Mouse (Mus musculus) intestine, embryonic 14.5 days (tissue): ENCODE measurements around the gene Rad51c. TPM values are rescaled to one million over a fixed set of nuclear protein-coding genes. Genes with fewer than 3 reads are reported as not detected.
"Not testable (repeated sequence)": the region's sequence is repeated elsewhere in the genome, so short reads cannot be mapped to it uniquely, and the experiment has no call there.

Experiments
- ATAC-seq: fragments of 200-750 bp; cut with Nextera tagmentation; replicated peaks from 2 replicates; pipeline ENCODE4 v1.8.0; 2017; ENCODE audit warnings: low read depth, moderate number of reproducible peaks, moderate TSS enrichment, moderate library complexity; ENCODE audit not compliant: low FRiP score, low TSS enrichment
- DNase-seq: peaks from one replicate; pipeline ENCODE4 v3.0.0-alpha.2; 2018; ENCODE audit warnings: low spot score
- H3K27ac ChIP-seq: fragments of 300-500 bp; sonication (generic); 2 replicates; pipeline ENCODE4 v1.5.1; 2014; ENCODE audit warnings: low read depth, mild to moderate bottlenecking, control low read depth
- H3K27me3 ChIP-seq: fragments of 300-500 bp; sonication (generic); replicated peaks from 2 replicates; pipeline ENCODE4 v1.6.1; 2014; ENCODE audit warnings: low read length, control low read depth; ENCODE audit not compliant: control insufficient read depth, insufficient read depth
- H3K36me3 ChIP-seq: fragments of 300-500 bp; sonication (generic); 2 replicates; pipeline ENCODE4 v1.6.1; 2014; ENCODE audit warnings: low read length, control low read depth; ENCODE audit not compliant: control insufficient read depth, insufficient read depth
- H3K4me1 ChIP-seq: fragments of 300-500 bp; sonication (generic); replicated peaks from 2 replicates; pipeline ENCODE4 v1.6.1; 2014; ENCODE audit warnings: low read length, control low read depth, mixed read lengths; ENCODE audit not compliant: control insufficient read depth, insufficient read depth
- H3K4me2 ChIP-seq: fragments of 300-500 bp; sonication (generic); 2 replicates; pipeline ENCODE4 v1.6.1; 2014; ENCODE audit warnings: low read length
- H3K4me3 ChIP-seq: fragments of 300-500 bp; sonication (generic); 2 replicates; pipeline ENCODE4 v1.5.1; 2014; ENCODE audit warnings: low read depth, low read length, control low read depth, mixed read lengths
- H3K9ac ChIP-seq: fragments of 300-500 bp; sonication (generic); 2 replicates; pipeline ENCODE4 v1.6.1; 2014; ENCODE audit warnings: mild to moderate bottlenecking, low read length
- H3K9me3 ChIP-seq: fragments of 300-500 bp; sonication (generic); 2 replicates; pipeline ENCODE4 v1.6.1; 2016; ENCODE audit warnings: low read length, control low read depth; ENCODE audit not compliant: control insufficient read depth
- WGBS: fragments of 180-500 bp; shearing (Covaris S2); extraction: QIAGEN DNeasy Blood & Tissue Kit; methylation state at CpG from one replicate; pipeline ENCODE4 v1.1.7; 2014; 5-methylcytosine and 5-hydroxymethylcytosine counted together
- polyA plus RNA-seq: library from polyadenylated mRNA; unstranded; fragments of >200 nt; fragmentation: Nextera tagmentation; extraction: Ambion mirVana; gene quantifications from 2 replicates; pipeline ENCODE4 v1.2.1, GENCODE M21; 2014

Rad51c gene
- polyA plus RNA-seq, 1 experiment from 2014 or later, result 6.8 TPM

DNA sequence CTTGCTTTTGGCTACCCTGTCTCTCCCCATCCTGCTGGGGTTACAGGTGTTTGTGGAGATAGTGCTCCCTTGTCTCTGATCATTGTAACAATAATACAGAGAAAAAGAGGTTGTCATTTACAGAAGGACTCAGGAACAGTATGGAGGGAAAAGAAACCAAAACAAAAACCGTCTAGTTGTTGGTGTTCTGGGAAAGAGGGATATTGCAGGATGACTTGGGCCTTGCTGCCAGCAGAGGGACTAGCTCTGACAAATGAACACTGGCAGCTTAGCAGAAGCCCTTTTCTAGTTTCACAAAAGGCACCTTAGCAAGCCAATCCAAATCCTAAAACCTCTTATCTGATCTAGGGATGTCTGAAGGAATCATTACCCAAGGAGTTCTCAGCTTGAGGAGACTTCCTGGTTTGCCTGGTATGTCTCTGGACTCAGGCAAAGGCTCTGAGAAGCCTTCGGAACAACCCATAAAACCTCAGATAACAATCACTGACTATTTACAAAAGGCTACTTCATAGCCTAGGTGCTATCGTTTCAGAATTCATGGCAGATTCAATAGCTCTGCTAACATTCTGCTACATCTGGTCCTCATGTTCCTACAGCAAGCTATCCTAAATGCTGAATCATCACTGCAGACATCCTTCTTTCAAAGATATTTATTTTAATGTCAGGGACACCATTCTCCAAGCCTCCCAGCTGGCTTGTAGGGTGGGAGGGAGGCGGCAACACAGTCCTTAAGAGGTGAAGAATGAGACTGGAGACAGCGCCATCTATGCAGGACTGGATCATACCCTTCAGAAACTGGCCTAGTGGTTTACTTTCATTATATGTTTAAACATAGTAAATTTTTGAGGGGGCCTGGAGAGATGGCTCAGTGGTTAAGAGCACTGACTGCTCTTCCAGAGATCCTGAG lies 31.8 kb upstream of the Rad51c start:
- DNase-seq, result no peak
- H3K4me2 ChIP-seq, result no peak overlapping the region
- H3K27me3 ChIP-seq, result no peaks in the 10 kb centered on the region
- no peaks in the 10 kb centered on the region for H3K4me1 ChIP-seq
- H3K9ac ChIP-seq, result no peak overlapping the region
- ATAC-seq, result no peak
- H3K4me3 ChIP-seq, result no peak overlapping the region
- no peak overlapping the region for H3K27ac ChIP-seq
- WGBS, result 29% methylated on average over 5 of the region's 5 CpGs
- no peaks in the 10 kb centered on the region for H3K9me3 ChIP-seq
- no peaks in the 10 kb centered on the region for H3K36me3 ChIP-seq

DNA sequence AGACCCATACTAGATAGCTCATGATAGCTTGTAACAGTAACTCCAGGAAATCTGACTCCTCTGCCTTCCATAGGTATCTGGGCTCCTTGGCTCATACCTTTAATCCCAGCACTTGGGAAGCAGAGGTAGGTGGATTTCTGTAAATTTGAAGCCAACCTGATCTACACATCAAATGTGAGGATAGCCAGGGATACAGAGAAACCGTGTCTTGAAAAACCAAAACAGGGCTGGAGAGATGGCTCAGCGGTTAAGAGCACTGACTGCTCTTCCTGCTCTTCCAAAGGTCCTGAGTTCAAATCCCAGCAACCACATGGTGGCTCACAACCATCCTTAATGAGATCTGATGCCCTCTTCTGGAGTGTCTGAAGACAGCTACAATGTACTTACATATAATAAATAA lies 30.4 kb upstream of the Rad51c start:
- H3K9me3 ChIP-seq, DNase-seq, ATAC-seq, H3K4me1 ChIP-seq, H3K4me2 ChIP-seq, H3K27me3 ChIP-seq, H3K27ac ChIP-seq, H3K36me3 ChIP-seq, H3K9ac ChIP-seq, H3K4me3 ChIP-seq: not testable (repeated sequence)
- WGBS, result 81% methylated on average over 2 of the region's 2 CpGs

DNA sequence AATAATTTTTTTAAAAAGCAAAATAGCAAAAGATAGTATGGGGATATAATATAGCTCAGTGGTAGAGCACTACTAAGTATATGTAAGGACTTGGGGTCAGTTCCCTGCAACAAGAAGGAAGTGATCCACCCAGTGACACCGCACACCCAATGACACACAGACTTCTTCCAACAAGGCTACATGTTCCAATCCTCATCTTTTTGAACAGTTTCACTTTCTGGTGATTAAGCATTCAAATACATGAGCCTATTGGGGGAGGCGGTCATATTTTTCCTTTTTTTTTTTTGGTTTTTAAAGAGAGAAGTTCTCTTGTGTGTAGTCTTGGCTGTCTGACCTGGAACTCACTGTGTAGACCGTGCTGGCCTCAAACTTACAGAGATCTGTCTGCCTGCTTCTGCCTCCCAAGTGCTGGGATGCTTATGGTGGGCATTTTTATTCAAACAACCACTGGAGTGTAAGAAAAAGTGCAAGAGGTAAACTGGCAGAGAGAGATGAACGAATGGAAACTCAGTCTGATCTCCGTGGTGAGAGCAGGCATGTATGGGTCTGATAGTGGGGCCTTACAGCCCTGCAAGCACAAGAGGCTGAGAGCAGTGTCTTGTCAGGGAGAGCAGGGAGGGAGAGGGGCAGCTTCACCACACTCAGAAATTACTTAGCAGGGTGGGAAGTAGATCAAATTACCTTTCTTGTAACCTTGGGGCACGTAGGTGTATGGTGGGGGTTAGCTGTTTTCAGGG lies 28.3 kb upstream of the Rad51c start:
- Histone ChIP-seq H3K27ac (no peak overlapping the region), H3K4me3 (no peak overlapping the region), H3K4me2 (no peak overlapping the region), H3K4me1 (no peaks in the 10 kb centered on the region), H3K36me3 (no peaks in the 10 kb centered on the region), H3K9ac (0 out of 2 replicates have a peak overlapping the region, but pooled peaks have one; percentile 2), H3K27me3 (no peaks in the 10 kb centered on the region), H3K9me3 (no peaks in the 10 kb centered on the region)
- 51% methylated on average over 6 of the region's 6 CpGs for WGBS
- no peak for DNase-seq
- ATAC-seq, result no peak

DNA sequence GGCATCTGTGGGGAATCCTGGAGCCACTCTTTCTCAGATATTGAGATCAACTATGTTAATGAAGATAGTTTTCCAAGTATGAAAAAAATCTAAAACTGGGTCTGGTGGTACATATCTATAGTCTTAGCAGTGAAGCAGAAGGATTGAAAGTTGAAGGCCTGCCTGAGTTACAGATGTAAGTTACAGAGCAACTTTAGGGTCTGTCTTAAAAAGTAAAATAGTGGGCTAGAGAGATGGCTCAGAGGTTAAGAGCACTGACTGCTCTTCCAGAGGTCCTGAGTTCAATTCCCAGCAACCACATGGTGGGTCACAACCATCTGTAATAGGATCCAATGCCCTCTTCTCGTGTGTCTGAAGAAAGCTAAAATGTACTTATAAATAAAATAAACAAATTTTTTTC lies 27.7 kb upstream of the Rad51c start:
- Histone ChIP-seq H3K4me2 (no peak overlapping the region), H3K27ac (no peak overlapping the region), H3K9me3 (no peaks in the 10 kb centered on the region), H3K4me3 (no peak overlapping the region), H3K9ac (no peak overlapping the region), H3K36me3 (no peaks in the 10 kb centered on the region), H3K4me1 (no peaks in the 10 kb centered on the region), H3K27me3 (no peaks in the 10 kb centered on the region)
- WGBS, result 69% methylated on average over 1 of the region's 1 CpGs
- no peak for DNase-seq
- ATAC-seq, result no peak

DNA sequence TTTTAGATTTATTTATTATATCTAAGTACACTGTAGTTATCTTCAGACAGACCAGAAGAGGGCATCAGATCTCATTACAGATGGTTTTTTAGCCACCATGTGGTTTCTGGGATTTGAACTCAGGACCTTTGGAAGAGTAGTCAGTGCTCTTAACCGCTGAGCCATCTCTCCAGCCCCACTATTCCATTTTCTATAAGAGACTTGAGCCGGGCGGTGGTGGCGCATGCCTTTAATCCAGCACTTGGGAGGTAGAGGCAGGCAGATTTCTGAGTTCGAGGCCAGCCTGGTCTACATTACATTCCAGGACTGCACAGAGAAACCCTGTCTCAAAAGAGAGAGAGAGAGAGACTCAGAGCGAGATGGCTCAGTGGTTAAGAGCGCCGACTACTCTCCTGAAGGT lies 27.1 kb upstream of the Rad51c start:
- ATAC-seq, H3K9ac ChIP-seq, H3K4me2 ChIP-seq, H3K27ac ChIP-seq, DNase-seq, H3K36me3 ChIP-seq, H3K4me3 ChIP-seq, H3K9me3 ChIP-seq, H3K4me1 ChIP-seq, H3K27me3 ChIP-seq: not testable (repeated sequence)
- 92% methylated on average over 8 of the region's 8 CpGs for WGBS

DNA sequence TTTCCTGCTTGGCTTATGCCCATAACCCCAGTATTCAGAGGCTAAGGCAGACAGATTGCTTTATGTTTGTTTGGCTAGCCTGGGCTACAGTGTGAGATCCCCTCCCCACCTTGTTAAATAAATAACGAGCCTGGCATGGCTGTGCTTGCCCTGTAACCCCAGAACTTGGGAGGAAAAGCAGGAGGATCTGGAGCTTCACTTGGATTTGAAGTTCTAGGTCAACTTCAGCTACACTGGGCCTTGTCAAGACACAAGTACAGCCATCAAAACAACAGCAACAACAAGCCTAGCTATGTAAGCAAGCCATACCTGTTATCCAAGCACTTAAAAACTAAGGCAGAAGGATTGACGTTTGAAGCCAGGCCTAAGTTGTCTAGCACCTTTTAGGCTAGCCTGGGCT lies 25.6 kb upstream of the Rad51c start:
- H3K9me3 ChIP-seq, result no peaks in the 10 kb centered on the region
- 0 out of 2 replicates have a peak, but pooled peaks cover 3% of the 10 kb centered on the region for H3K4me1 ChIP-seq
- no peaks in the 10 kb centered on the region for H3K27me3 ChIP-seq
- no peak for DNase-seq
- no peak overlapping the region for H3K9ac ChIP-seq
- no peak overlapping the region for H3K4me2 ChIP-seq
- H3K27ac ChIP-seq, result no peak overlapping the region
- 65% methylated on average over 2 of the region's 2 CpGs for WGBS
- H3K4me3 ChIP-seq, result no peak overlapping the region
- no peaks in the 10 kb centered on the region for H3K36me3 ChIP-seq
- no peak for ATAC-seq

DNA sequence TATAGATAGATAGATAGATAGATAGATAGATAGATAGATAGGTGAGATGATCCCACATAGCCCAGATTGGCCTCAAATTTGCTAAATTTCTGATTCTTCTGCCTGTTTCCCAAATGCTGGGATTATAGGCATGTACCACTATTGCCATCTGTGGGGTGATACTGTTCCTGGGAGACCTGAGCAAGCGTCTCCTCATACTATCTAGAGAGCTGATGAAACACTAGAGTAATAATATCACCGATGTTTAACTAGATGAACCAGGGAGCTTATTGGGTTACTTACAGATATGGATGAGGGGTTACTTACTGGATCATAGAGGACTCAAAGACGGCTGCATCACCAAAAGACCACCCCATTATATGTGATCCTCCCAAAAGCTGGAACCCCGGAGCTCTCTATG lies 24.6 kb upstream of the Rad51c start:
- WGBS, result 90% methylated on average over 4 of the region's 4 CpGs
- ATAC-seq, result no peak
- H3K27me3 ChIP-seq, result no peaks in the 10 kb centered on the region

DNA sequence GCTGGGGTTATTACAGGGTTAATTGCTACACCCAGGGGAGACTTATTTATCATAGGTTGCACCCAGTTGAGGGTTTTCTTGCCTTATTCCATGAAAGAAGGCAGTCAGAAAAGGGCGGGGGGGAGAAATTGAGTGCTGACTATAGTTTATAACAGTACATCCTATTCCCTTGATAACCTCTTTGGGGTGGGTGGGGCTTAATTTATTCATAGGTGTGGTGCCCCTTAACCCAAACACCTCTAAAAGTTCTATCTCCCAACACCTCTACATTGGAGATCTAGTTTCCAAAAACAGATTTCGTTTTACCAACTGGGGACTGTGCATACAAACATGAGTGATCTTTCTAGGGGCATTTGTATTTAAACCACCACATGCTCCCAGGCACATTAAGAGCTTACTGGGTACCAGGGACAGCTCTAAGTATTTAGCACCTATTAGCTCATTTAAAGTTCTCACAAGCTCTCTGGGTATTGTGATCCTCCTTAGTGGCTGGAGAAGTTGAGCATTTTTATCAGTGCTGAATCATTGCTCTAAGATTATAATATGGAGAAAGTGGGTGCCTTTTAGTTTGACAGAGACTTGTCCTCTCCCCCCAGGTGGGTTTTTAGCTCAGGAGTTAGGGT lies 23.4 kb upstream of the Rad51c start:
- Histone ChIP-seq H3K4me2 (no peak overlapping the region), H3K27ac (no peak overlapping the region), H3K4me1 (0 out of 2 replicates have a peak, but pooled peaks cover 3% of the 10 kb centered on the region), H3K9ac (no peak overlapping the region), H3K36me3 (no peaks in the 10 kb centered on the region), H3K9me3 (no peaks in the 10 kb centered on the region), H3K4me3 (no peak overlapping the region), H3K27me3 (no peaks in the 10 kb centered on the region)
- ATAC-seq (no peak), DNase-seq (no peak)
- 68% methylated on average over 2 of the region's 2 CpGs for WGBS

More for the DNA sequence above, 24.6 kb upstream of the Rad51c start:
- Histone ChIP-seq H3K27ac (no peak overlapping the region), H3K9me3 (no peaks in the 10 kb centered on the region), H3K36me3 (no peaks in the 10 kb centered on the region), H3K4me3 (no peak overlapping the region), H3K4me2 (no peak overlapping the region), H3K9ac (no peak overlapping the region), H3K4me1 (0 out of 2 replicates have a peak, but pooled peaks cover 3% of the 10 kb centered on the region)
- DNase-seq, result no peak
